Mouse (Mus musculus) olfactory bulb, adult 2 months (tissue): ENCODE data around the gene Msrb3.

Experiments
- CTCF ChIP-seq: fragments of 200-500 bp; IDR thresholded peaks from 2 replicates; pipeline ENCODE4 v1.5.1; 2012; ENCODE audit warnings: low read depth, mild to moderate bottlenecking, low read length, moderate library complexity; ENCODE audit not compliant: insufficient read depth
- POLR2A ChIP-seq: fragments of 200-500 bp; IDR thresholded peaks from 2 replicates; pipeline ENCODE4 v1.6.1; 2012; ENCODE audit warnings: mild to moderate bottlenecking, low read depth, low read length, moderate library complexity; ENCODE audit not compliant: insufficient read depth

DNA sequence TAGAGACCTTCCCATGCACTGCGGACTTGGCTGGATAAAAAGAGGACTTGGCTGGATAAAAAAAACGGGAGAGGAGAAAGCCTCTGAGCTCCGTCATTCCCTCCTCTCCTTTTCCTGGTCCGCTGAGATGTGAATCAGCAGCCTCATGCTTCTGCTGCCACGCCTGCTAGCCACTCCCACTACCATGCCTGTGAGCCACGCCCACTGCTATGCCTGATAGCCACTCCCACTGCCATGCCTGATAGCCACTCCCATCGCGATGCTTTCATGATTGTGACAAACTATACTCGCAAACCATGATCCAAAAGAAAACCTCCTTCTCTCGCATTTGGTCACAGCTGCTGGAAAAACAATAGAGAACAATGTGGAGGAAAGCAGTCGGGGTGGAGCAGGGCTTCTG lies 133.5 kb downstream of the Msrb3 start:
- TF ChIP-seq CTCF (no peak), POLR2A (no peak)
